Mouse (Mus musculus): ENCODE data around the gene Zfp948.
"Not testable (repeated sequence)": the region's sequence is repeated elsewhere in the genome, so short reads cannot be mapped to it uniquely, and the experiment has no call there.

The Zfp948 gene

DNA sequence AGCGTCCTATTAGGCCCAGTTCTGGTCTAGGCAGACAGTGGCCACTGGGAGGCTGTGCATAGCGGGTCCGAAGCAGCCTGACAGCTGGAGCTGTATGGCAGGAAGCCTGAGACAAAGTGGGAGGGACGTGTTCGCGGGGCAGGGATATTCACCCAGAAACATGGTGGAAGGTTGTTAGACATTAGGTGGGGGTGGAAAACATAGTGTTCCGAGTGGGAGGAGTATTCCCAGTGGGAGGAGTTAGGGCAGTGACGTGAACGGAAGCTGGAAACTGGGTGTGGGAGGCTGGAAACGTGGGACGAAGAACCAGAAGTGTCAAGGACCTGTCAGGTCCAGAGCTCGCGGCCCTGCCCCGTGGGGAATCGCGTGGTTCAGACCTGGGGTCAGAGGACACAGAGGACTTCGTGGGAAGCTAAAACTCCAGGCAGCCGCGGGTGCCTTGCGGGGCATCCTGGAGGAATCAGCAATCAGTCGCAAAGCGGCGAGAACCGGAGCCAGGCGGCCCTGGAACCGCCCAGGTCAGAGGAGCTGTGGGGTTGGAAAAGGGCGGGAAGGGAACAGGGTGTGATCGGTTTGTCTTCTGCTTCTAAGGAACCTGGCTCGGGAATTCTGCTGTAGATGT, at the start of gene Zfp948:
Gene Zfp948 (plus strand): TSS at position 281 of the 622 bp plus-strand sequence.
- peak; percentile 85 for DNase-seq

DNA sequence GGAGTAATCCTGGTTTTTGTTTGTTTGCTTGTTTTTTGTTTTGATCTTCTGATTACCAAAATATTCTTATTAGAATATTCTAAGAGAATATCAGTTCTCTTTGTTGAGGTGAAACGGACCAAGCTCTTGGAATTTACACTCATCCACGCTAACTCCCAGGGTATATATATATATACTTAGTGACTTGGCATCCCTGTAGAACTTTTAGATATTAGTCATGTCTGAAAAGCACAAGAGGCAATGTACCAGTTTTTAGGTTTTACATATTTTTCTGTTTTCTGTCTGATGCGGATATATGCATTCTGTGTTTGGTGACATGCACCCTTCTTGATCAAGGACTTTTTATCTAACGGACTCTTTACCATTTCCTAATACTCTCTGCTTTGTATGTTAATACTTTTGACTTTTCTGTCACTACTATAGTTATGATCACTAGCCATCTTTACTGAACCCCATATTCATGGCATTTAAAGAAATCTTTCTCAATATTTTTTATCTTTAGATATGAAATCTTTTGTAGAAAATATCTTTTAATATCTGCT, 49.6 kb upstream of the Zfp948 start:
- no peak for DNase-seq

DNA sequence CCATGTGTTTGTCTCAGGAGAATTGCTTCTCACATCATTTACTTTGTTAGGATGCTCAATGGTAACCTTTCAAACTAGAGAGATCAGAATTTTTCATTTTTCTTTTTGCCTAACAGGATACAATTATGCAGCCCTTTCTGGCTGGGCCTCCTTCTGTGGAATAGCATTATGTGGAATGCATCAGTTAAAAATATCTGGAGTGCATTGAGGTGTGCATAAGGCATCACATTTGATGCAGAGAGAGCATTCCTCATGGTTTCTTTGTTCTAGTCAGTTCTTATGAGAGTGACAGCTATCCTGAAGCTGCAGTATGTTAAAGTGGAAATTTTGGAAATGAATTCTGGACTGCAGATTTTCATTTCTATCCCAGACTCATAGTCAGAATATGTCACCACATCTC, 40.5 kb upstream of the Zfp948 start:
- DNase-seq = no peak

DNA sequence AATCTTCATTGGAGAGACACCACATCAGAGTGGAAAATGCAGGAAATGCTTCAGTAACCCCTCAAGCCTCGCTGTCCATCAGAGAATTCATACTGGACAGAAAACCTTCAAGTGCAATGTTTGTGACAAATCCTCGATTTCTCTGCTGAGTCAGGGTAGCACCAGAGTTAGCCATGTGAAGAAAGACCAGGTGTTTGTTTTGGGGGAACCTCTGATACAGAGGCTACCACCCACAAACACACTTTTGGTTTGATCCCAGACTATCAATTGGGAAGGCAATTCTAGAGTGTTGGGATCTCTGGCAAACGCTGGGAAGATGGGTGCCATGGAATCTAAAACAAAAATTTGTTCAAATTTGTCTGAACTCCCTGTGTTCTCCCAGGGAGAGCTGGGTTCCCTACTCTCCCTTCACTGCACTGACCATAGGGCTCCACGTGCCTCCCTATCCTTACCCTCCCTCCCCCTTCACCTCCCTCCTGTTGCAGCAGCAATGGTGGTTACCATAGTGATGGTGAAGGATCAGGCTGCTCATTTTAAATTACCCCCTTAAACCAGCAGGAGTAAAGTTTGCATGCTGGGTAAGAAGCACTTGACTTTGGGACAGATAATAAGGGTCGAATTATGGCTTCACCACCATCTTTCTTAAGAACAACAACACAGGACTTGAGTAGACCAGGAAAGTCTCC, 36.0 kb upstream of the Zfp948 start:
- no peak for DNase-seq

DNA sequence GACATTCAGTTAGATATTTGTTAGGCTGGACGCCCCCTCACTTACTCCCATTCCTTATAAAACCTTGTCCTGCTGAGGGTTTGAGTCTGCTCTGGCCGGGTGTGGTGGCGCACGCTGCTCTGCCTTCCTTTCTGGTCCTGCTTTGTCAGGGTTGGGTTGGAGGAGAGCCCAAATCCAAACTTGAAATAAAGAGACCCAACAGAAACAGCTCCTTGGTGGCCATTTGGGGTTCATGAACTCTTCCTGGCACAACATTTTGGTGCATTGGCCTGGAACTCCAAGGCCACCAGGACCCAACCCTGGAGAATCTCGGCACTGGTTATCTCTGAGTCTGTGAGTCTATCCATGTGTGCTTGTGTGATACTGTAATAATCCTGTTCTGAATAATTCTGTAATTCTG, 35.2 kb upstream of the Zfp948 start:
- no peak for DNase-seq

DNA sequence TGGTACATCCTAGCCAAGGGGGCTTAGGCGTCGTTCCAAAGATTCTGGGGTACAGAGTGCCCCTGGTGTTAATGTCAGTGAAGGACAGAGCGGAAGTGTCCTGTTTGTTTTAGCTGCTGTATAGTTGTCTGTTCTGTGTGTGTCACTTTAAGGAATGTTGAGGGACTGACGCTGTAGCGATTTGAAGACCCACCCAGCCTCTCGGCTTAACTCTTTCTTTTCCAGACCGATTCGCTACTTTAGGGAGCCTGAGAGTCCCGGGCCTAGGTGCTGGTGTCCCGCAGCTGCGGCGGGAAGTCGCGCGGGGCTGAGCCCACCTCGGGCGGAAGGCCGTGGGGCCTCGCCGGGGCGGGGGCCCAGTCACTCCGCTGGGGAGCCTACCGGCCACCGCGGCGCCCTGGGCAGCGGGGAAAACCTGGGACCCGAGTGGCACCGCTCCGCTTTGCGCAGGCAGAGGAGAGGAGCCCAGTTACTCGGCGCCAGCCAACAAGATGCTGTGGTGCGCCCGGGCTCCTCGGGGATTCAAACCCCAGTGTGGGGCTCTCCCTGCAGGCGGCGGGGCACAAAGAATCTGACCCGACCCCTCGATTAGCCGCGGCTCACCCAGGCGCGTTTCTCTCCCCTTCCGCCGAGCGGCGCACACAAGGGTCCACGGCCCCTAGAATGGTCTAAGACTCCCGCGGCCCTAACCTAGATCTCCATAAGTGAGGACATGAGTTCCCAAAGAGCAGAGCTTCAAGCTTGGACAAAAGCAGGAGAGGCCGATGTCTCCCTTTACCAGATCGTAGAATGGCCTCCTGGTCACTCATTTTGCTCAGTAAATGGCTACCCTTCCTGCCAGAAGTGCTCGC, 34.5 kb upstream of the Zfp948 start:
- DNase-seq = peak; percentile 65

DNA sequence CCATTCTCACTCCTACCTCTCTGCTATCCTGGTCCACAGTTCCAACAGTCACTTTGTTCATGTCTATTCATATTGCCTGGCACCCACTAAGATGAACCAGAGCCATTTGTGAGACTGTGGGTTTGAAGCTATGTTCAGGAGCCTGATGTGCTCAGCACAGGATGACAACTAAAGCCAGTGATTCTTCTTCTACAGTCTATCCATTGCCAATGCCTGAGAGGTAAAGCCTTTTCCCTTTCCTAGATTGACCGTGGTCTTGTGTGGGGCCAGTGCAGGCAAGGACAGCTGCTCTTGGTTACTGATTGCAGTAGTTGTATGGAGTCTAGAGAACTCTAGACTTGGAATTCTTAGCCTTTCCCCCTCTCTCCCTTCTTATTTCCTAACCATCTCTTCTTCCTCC, 32.8 kb upstream of the Zfp948 start:
- DNase-seq = no peak

DNA sequence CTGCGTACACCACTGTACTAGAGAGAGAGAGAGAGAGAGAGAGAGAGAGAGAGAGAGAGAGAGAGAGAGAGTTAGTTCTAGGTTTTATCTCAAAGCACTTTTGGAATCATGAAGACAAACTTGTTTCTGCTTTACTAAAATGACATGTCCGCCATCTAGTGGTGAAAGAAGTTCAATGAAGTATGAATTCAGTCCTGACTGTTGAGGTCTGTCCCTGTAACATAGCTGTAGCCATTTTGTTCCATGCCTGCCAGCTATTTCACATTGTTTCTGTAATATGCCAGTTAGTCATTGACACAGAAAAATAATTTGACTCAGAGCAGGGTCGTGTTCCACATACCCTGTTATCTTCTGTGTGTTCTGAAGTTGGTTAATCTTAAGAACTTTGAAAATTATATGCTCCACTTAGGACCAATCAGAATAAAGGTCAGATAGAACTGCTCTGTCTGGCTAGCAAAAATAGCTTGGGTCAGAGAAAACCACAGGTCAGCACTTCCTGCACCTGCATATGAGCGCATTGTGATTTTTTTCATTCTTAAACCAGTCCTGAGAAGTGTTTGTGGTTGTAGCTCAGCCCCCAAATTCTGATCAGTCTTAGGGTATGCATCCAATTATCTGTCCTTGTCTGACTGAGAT, 32.2 kb upstream of the Zfp948 start:
- DNase-seq = peak; percentile 51

DNA sequence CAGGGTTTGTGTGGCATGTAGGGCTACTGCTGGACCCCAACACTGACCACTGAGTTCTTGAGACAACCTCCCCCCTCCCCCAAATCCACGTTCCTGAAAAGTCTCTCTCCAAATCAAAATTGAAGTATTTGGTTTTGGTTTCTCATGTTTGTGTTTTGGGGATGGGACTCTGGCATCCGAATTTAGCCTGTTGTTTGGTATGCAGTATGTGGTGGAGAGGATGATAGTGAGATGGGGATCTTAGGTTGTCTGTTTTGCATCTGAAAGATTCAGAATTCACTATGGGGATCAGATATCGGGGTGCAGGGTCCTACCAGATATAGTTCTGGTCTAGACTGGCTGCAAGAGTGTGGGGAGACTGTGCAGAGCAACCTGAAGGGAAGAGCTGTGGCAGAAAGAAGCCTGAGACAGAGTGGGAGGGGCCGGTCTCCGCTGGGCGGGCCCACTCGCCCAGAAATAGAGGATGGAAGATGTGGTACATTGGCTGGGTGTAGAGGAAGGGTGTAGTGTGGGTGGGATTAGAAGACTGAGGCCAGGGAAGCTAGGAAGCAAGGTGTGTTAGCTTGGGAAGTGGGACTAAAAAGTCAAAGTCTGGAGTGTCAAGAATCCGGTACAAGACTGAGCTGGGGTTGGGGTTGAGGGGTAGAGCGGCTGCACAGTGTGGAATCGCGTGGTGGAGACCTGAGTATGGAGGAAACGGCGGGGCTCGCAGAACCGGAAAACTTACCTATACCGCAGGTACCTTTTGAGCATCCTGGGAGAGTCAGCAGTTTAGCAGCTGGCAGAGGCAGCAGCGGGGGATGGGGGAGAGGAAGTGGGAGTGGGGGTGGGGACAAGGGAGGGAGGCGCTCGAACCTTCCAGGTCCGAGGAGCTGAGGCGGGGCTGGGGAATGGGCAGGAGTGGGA, 31.5 kb upstream of the Zfp948 start, which contains the start of gene Zfp52:
Gene Zfp52 (plus strand): TSS at position 444 of the 906 bp plus-strand sequence.
- DNase-seq = peak; percentile 68

DNA sequence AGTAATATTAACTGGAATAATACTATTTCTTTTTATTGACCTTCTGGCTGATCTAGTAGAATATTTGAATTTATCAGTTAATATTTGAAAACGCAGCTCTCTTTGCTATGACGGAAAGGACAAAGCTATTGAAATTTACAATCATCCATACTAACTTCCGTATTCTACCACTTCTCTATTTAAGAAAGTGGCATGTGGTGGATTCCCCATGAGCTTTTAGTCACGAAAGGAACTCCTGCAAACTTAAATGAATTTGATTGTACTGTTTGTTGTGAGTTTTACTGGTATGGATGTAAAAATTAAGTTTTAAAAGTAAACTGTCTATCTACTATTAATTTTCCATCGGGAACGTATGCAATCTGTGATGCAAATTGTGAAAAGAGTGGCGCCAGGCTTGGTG, 30.7 kb upstream of the Zfp948 start:
- DNase-seq = no peak

DNA sequence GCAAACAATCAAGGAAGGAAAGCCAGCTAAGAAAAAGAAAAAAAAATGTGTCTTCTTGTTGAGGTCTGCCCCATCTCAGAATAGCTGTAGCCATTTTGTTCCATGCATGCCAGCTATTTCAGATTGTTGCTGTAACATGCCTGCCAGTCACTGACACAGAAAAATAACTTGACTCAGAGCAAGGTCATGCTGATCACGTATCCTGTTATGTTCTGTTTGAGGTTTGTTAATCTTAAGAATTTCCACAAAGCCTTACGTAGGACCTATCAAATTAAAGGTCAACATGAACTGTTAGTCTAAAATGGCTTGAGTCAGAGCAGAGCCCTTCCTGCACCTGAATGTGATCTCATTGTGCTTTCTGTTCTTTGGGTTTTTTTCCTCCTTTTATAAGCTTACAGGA, 30.1 kb upstream of the Zfp948 start:
- no peak for DNase-seq

DNA sequence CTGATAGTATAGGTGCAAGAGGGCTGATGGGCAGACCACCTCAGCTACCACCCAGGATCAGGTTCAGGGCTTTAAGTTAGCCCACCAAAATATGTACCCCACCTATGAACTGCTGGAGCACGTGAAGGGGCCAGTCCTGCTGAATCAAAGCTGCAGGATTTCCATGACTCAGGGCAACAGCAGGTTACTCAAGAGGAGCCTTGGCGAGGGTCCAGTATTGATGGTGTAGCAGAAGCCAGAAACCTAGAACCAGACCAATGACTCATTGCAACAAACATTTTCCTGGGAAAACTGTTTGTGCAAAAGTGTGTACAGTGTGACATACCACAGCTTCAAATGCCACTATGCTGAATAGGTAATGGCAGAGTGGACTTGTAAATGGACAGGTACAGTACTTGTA, 9.0 kb upstream of the Zfp948 start:
- DNase-seq = no peak

DNA sequence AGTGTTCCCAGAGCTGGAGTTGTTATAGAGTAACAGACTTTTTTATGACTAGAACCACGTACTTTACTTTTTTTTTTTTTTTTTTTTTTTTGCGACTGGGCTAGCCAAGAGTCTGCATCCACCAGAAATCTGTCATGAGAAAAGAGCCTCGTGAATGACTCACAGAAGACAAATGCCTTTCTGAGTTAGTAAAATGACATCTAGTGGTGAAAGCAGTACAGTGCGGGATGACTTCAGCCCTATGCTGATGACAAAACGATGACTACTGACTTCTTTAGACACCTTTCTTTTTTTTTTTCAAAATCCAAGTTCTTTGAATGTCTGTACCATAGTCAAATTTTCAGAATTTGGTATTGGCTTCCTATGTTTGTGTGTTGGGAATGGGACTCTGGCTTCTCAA, 588 bp upstream of the Zfp948 start:
- peak; percentile 58 for DNase-seq

DNA sequence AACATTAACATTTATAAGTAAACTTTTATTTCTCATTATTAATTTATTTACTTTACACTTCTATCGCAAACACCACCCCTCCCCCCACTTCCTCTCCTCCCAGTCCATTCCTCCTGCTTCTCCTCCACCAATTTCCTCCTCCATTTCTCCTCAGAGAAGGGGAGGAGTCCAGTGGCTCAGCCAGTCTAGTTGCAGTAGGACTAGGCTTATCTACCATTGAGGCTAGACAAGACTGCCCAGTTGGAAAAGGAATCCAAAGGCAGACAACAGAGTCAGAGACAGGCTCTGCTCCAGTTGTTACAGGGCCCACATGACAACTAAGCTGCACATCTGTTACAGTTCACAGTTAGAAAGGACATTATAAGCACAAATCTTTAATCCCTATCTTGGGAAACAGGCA, 888 bp downstream of the Zfp948 start:
- DNase-seq = no peak

DNA sequence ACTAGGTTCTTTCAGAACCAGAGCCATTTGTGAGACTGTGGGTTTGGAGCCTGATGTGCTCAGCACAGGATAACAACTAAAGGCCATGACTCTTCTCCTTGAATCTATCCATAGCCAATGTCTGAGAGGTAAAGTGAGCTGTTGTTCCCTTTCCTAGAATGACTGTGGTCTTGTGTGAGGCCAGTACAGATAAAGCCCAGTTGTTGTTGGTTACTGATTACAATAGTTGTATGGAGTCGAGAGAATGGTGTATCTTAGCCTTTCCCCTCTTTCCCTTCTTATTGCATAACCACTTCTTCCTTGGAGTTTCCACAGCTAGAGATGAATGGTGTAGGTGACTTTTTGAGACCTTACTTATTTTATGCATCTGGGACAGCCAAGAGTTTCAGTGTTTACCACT, 12.3 kb downstream of the Zfp948 start:
- DNase-seq = no peak

DNA sequence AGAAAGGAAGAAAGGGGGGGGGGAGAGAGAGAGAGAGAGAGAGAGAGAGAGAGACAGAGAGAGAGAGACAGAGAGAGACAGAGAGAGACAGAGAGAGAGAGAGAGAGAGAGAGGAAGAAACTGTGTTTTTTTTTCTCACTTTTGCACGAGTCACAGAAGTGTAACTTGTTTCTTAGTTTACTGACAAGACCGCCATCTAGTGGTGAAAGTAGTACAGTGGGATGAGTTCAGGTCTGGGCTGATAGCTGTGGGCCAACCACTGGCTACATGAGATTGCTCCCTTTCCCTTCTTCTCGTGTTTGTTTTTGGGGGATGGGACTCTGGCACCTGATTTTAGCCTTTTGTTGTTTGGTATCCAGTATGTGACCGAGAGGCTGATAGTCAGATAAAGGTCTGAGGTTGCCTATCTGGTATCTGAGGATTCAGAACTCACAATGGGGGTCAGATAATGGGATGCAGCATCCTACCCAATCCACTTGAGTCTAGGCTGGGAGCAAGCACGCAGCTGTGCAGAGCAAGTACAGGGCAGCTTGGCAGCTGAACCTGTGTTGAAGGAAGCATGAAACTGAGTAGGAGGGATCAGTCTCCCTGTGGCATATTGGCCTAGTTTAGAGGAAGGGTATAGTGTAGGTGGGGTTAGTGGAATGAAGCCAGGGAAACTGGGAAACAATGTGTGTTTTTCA, 12.8 kb downstream of the Zfp948 start:
- DNase-seq = peak; percentile 8

DNA sequence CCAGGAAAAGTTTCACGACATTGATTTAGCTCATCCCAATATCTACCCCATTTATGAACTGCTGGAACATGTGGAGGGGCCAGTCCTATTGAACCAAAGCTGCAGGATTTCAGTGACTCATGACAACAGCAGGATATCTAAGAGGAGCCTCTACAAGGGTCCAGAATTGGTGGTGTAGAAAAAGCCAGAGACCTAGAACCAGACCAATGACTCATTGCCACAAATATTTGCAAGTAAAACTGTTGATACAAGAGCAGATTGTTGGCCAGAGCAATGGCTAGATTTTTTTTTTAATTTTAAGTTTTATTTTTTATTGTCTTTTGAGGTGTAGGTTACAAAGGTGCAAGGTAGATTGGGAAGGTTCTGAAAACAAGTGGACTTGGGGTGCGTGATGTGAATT, 18.7 kb downstream of the Zfp948 start:
- DNase-seq = no peak

DNA sequence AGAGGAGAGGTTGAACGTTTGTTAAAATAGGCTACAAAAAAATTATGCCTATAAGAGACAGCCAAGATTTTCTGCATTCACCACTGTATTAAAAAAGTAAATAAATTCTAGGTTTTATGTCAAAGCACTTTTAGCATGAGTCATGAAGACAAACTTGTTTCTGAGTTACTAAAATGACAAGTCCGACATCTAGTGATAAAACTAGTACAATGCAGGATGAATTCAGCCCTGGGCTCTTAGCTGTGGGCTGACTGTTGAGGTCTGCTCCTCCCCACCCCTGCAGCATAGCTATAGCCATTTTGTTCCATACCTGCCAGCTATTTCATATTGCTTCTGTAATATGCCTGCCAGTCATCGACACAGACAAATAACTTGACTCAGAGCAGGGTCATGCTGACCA, 49.5 kb downstream of the Zfp948 start:
- DNase-seq = no peak

DNA sequence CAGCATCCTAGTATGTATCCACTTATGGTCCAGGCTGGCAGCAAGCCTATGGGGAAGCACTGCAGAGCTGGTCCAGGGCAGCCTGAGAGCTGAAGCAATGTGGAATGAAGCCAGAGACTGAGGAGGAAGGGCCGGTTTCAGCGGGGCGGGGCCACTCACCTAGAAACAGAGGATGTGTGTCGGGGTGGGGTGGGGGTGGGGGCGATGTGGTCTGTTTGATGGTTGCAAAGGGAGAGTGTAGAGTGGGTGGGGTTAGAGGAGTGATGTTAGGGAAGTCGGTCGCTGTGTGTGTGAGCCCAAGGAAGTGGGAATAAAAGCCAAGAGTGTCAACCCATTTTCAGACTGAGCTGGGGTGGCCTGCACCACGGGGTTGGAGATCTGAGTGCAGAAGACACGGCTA, 50.5 kb downstream of the Zfp948 start:
- no peak for DNase-seq

DNA sequence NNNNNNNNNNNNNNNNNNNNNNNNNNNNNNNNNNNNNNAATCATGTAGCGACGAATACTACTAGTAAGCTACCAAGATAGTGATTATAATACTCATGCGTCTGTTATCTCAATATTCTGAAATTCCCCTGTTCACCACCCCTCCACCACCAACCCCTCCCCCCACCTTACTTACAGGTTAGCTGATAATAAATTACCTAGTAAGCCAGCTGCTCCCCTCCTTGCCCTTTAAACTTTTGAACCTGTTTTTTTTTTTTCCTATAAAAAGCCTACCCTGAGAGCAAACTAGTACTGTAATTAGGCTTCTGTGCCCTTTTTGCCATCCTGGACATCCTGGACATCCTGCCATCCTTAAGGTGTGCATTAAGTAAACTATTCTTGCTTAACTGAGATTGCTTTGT, 56.8 kb downstream of the Zfp948 start:
- no peak for DNase-seq

DNA sequence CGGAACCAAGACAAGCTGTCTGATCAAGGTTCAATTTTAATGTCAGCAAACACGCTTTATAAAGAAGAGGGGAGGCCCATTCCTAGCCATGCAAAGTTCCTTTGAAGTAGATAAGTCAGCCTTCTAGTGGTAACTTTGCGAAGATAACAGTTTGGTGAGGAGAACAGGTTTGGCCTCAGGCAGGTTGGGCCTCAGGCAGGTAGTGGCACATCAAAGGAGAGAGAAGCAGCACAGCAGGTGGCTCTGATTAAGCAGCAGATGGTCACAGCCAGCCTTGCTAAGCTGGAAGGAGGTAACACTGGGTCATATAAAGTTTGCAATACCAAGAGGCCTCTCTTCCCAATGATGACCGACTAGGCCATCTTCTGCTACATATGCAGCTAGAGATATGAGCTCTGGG, 69.0 kb downstream of the Zfp948 start:
- DNase-seq = not testable (repeated sequence)
